Mouse (Mus musculus): ENCODE data around the gene Dagla. TPM values are rescaled to one million over a fixed set of nuclear protein-coding genes. Genes with fewer than 3 reads are reported as not detected.

The Dagla gene
- total RNA-seq, 2 experiments from 2014 or later, result 93.7 to 95.4 TPM

GRCm38 (mm10) chr19:10248128-10248527 lies 56.5 kb downstream of the Dagla start:
- intact Hi-C loops (cut with DNase I), result no loop called here
- H3K4me3 ChIP-seq, result no peak overlapping the region
- no peak overlapping the region for H3K27ac ChIP-seq
- TF ChIP-seq CTCF (IDR thresholded peaks at IDR 0.05), result no peak
- no peak for DNase-seq (ENCODE audit: extremely low spot score in 1 of 2, low spot score in 2 of 2)

GRCm38 (mm10) chr19:10247165-10247564 lies 57.5 kb downstream of the Dagla start:
- H3K27ac ChIP-seq, result no peak overlapping the region
- H3K4me3 ChIP-seq, result no peak overlapping the region
- DNase-seq (ENCODE audit: extremely low spot score in 1 of 2, low spot score in 2 of 2), result no peak
- intact Hi-C loops (cut with DNase I), result no loop called here
- TF ChIP-seq CTCF (IDR thresholded peaks at IDR 0.05), result no peak

GRCm38 (mm10) chr19:10244183-10244582 lies 60.5 kb downstream of the Dagla start:
- Histone ChIP-seq H3K4me3 (no peak overlapping the region), H3K27ac (no peak overlapping the region; the same call in 1 of the 2 replicates)
- peak; percentile 58 for DNase-seq (ENCODE audit: extremely low spot score in 1 of 2, low spot score in 2 of 2)
- intact Hi-C loops (cut with DNase I), result no loop called here
- TF ChIP-seq CTCF (IDR thresholded peaks at IDR 0.05), result peak; percentile 64

GRCm38 (mm10) chr19:10242916-10243315 lies 61.8 kb downstream of the Dagla start:
- Histone ChIP-seq H3K27ac (no peak overlapping the region), H3K4me3 (no peak overlapping the region)
- DNase-seq (ENCODE audit: extremely low spot score in 1 of 2, low spot score in 2 of 2), result peak in 1 of 2 experiments; percentile 48
- intact Hi-C loops (cut with DNase I), result no loop called here
- no peak; the same call in 1 of the 2 replicates for TF ChIP-seq CTCF (IDR thresholded peaks at IDR 0.05)

GRCm38 (mm10) chr19:10240654-10241305 lies 63.9 kb downstream of the Dagla start, which contains the start of gene Myrf:
Gene Myrf (minus strand): TSS chr19:10240748.
- intact Hi-C loops (cut with DNase I), result no loop called here
- peak within 1 kb of the TSS; percentile 61 for H3K27ac ChIP-seq
- TF ChIP-seq CTCF (IDR thresholded peaks at IDR 0.05), result peak; percentile 98
- peak within 1 kb of the TSS; percentile 36 for H3K4me3 ChIP-seq
- DNase-seq (ENCODE audit: extremely low spot score in 1 of 2, low spot score in 2 of 2), result peak; percentile 73 to 79

GRCm38 (mm10) chr19:10239975-10240653 lies 64.6 kb downstream of the Dagla start:
- no peak for DNase-seq (ENCODE audit: extremely low spot score in 1 of 2, low spot score in 2 of 2)
- Histone ChIP-seq H3K27ac (peak overlapping the region; percentile 61), H3K4me3 (peak overlapping the region; percentile 36)
- intact Hi-C loops (cut with DNase I), result no loop called here
- no peak for TF ChIP-seq CTCF (IDR thresholded peaks at IDR 0.05)

GRCm38 (mm10) chr19:10239419-10239818 lies 65.3 kb downstream of the Dagla start:
- intact Hi-C loops (cut with DNase I), result no loop called here
- no peak for TF ChIP-seq CTCF (IDR thresholded peaks at IDR 0.05)
- Histone ChIP-seq H3K4me3 (peak overlapping the region; percentile 36; the same call in 1 of the 2 replicates), H3K27ac (no peak overlapping the region; the same call in 1 of the 2 replicates)
- DNase-seq (ENCODE audit: extremely low spot score in 1 of 2, low spot score in 2 of 2), result no peak

GRCm38 (mm10) chr19:10238477-10238876 lies 66.2 kb downstream of the Dagla start:
- intact Hi-C loops (cut with DNase I), result no loop called here
- H3K27ac ChIP-seq, result peak overlapping the region; percentile 32; the same call in 1 of the 2 replicates
- H3K4me3 ChIP-seq, result no peak overlapping the region
- no peak for DNase-seq (ENCODE audit: extremely low spot score in 1 of 2, low spot score in 2 of 2)
- TF ChIP-seq CTCF (IDR thresholded peaks at IDR 0.05), result no peak

GRCm38 (mm10) chr19:10235784-10236565 lies 68.7 kb downstream of the Dagla start:
- intact Hi-C loops (cut with DNase I), result no loop called here
- H3K4me3 ChIP-seq, result no peak overlapping the region
- no peak for TF ChIP-seq CTCF (IDR thresholded peaks at IDR 0.05)
- H3K27ac ChIP-seq, result no peak overlapping the region
- DNase-seq (ENCODE audit: extremely low spot score in 1 of 2, low spot score in 2 of 2), result no peak

GRCm38 (mm10) chr19:10232327-10233017 lies 72.2 kb downstream of the Dagla start:
- DNase-seq (ENCODE audit: extremely low spot score in 1 of 2, low spot score in 2 of 2), result peak in 1 of 2 experiments; percentile 38
- Histone ChIP-seq H3K4me3 (no peak overlapping the region), H3K27ac (peak overlapping the region; percentile 50; the same call in 1 of the 2 replicates)
- intact Hi-C loops (cut with DNase I), result no loop called here
- TF ChIP-seq CTCF (IDR thresholded peaks at IDR 0.05), result no peak

GRCm38 (mm10) chr19:10231871-10232270 lies 72.8 kb downstream of the Dagla start:
- intact Hi-C loops (cut with DNase I), result no loop called here
- no peak for TF ChIP-seq CTCF (IDR thresholded peaks at IDR 0.05)
- no peak overlapping the region for H3K4me3 ChIP-seq
- H3K27ac ChIP-seq, result no peak overlapping the region
- no peak for DNase-seq (ENCODE audit: extremely low spot score in 1 of 2, low spot score in 2 of 2)

Measured in left cerebral cortex, adult 2 months (tissue).